Mouse (Mus musculus): ENCODE measurements around the gene Nhs.
A peak's percentile ranks its signal among the peaks of the same experiment; 100 is the strongest.

Nhs gene

GRCm38 (mm10) chrX:162020039-162020566 lies 139.4 kb downstream of the Nhs start:
- no peak for DNase-seq (ENCODE audit: low spot score in 2 of 2)

GRCm38 (mm10) chrX:162017471-162017870 lies 142.1 kb downstream of the Nhs start:
- DNase-seq (ENCODE audit: low spot score in 2 of 2): no peak

- no peak for DNase-seq (ENCODE audit: low spot score in 2 of 2)
Observed at GRCm38 (mm10) chrX:162012570-162012969, 147.0 kb downstream of the Nhs start.

GRCm38 (mm10) chrX:162009876-162010275 lies 149.7 kb downstream of the Nhs start:
- no peak for DNase-seq (ENCODE audit: low spot score in 2 of 2)

GRCm38 (mm10) chrX:162003818-162004217 lies 155.7 kb downstream of the Nhs start:
- DNase-seq (ENCODE audit: low spot score in 2 of 2): no peak

GRCm38 (mm10) chrX:161998876-161999275 lies 160.7 kb downstream of the Nhs start:
- DNase-seq (ENCODE audit: low spot score in 2 of 2): no peak

- no peak for DNase-seq (ENCODE audit: low spot score in 2 of 2)
Observed at GRCm38 (mm10) chrX:161997170-161997795, 162.2 kb downstream of the Nhs start.

- no peak for DNase-seq (ENCODE audit: low spot score in 2 of 2)
Observed at GRCm38 (mm10) chrX:161990171-161990570, 169.4 kb downstream of the Nhs start.

- DNase-seq (ENCODE audit: low spot score in 2 of 2): no peak
Observed at GRCm38 (mm10) chrX:161984961-161985360, 174.6 kb downstream of the Nhs start.

GRCm38 (mm10) chrX:161981399-161981798 lies 178.1 kb downstream of the Nhs start:
- DNase-seq (ENCODE audit: low spot score in 2 of 2): no peak

GRCm38 (mm10) chrX:161979946-161980345 lies 179.6 kb downstream of the Nhs start:
- no peak for DNase-seq (ENCODE audit: low spot score in 2 of 2)

- DNase-seq (ENCODE audit: low spot score in 2 of 2): no peak
Observed at GRCm38 (mm10) chrX:161977236-161977841, 182.2 kb downstream of the Nhs start.

- DNase-seq (ENCODE audit: low spot score in 2 of 2): no peak
Observed at GRCm38 (mm10) chrX:161976376-161976775, 183.2 kb downstream of the Nhs start.

GRCm38 (mm10) chrX:161973572-161973971 lies 186.0 kb downstream of the Nhs start:
- DNase-seq (ENCODE audit: low spot score in 2 of 2): no peak

GRCm38 (mm10) chrX:161972723-161973122 lies 186.8 kb downstream of the Nhs start:
- DNase-seq (ENCODE audit: low spot score in 2 of 2): no peak

- no peak for DNase-seq (ENCODE audit: low spot score in 2 of 2)
Observed at GRCm38 (mm10) chrX:161971961-161972502, 187.5 kb downstream of the Nhs start.

- no peak for DNase-seq (ENCODE audit: low spot score in 2 of 2)
Observed at GRCm38 (mm10) chrX:161971131-161971530, 188.4 kb downstream of the Nhs start.

- no peak for DNase-seq (ENCODE audit: low spot score in 2 of 2)
Observed at GRCm38 (mm10) chrX:161967692-161968091, 191.8 kb downstream of the Nhs start.

- no peak for DNase-seq (ENCODE audit: low spot score in 2 of 2)
Observed at GRCm38 (mm10) chrX:161963372-161963771, 196.2 kb downstream of the Nhs start.

- no peak for DNase-seq (ENCODE audit: low spot score in 2 of 2)
Observed at GRCm38 (mm10) chrX:161962855-161963254, 196.7 kb downstream of the Nhs start.

GRCm38 (mm10) chrX:161961756-161962155 lies 197.8 kb downstream of the Nhs start:
- DNase-seq (ENCODE audit: low spot score in 2 of 2): no peak

- peak in 1 of 2 experiments; percentile 5 for DNase-seq (ENCODE audit: low spot score in 2 of 2)
Observed at GRCm38 (mm10) chrX:161961176-161961575, 198.4 kb downstream of the Nhs start.

- no peak for DNase-seq (ENCODE audit: low spot score in 2 of 2)
Observed at GRCm38 (mm10) chrX:161952356-161952755, 207.2 kb downstream of the Nhs start.

Measured in spleen, postnatal 14 days (tissue).